Mouse (Mus musculus): Measurements from ENCODE around the gene Cdk11b. TPM values are rescaled to one million over a fixed set of nuclear protein-coding genes. Genes with fewer than 3 reads are reported as not detected.

The Cdk11b gene
- polyA plus RNA-seq, 1 experiment from 2014 or later: 24.9 TPM

- Histone ChIP-seq H3K4me2 (ENCODE audit: low read depth, low read length) (no peak overlapping the region), H3K4me3 (ENCODE audit: low read depth, low read length) (no peak overlapping the region), H3K9me3 (ENCODE audit: low read length) (no peaks in the 10 kb centered on the region), H3K27ac (ENCODE audit: low read depth) (no peak overlapping the region), H3K9ac (replicated peaks) (no peak overlapping the region), H3K27me3 (ENCODE audit: insufficient read depth, low read length) (peaks cover 23% of the 10 kb centered on the region), H3K4me1 (ENCODE audit: insufficient read depth) (peaks cover 5% of the 10 kb centered on the region; the same call in 1 of the 2 replicates), H3K36me3 (replicated peaks; ENCODE audit: insufficient read depth, low read length) (no peaks in the 10 kb centered on the region)
- DNase-seq (no peak), ATAC-seq (no peak)
- 76% methylated on average over 12 of the region's 12 CpGs for WGBS (ENCODE audit: insufficient replicate concordance)
- TF ChIP-seq CTCF (IDR thresholded peaks at IDR 0.05; ENCODE audit: low read depth): no peak
- TF ChIP-seq EP300 (IDR thresholded peaks at IDR 0.05; ENCODE audit: low read depth): no peak
These were observed 66.1 kb downstream of the Cdk11b start for GRCm38 (mm10) chr4:155690571-155691375.

DNA sequence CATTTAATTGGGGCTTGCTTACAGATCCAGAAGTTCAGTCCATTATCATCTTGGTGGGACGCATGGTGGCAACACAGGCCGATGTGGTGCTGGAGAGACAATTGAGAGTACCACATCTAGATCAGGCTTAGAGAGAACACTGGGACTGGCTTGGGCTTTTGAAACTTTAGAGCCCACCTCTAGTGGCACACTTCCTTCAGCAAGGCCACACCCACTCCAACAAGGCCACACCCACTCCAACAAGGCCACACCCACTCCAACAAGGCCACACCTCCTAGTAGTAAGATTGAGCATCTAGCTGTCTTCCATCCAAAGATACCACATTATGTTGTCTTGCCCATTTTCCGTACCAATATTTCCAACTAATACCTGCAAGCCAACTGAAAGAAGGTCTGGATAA lies 67.8 kb downstream of the Cdk11b start:
- Histone ChIP-seq H3K4me1 (ENCODE audit: insufficient read depth) (peaks cover 5% of the 10 kb centered on the region; the same call in 1 of the 2 replicates), H3K27me3 (ENCODE audit: insufficient read depth, low read length) (peaks cover 27% of the 10 kb centered on the region), H3K9ac (replicated peaks) (no peak overlapping the region), H3K4me2 (ENCODE audit: low read depth, low read length) (no peak overlapping the region), H3K27ac (ENCODE audit: low read depth) (no peak overlapping the region), H3K9me3 (ENCODE audit: low read length) (no peaks in the 10 kb centered on the region), H3K36me3 (replicated peaks; ENCODE audit: insufficient read depth, low read length) (no peaks in the 10 kb centered on the region), H3K4me3 (ENCODE audit: low read depth, low read length) (no peak overlapping the region)
- TF ChIP-seq EP300 (IDR thresholded peaks at IDR 0.05; ENCODE audit: low read depth) (no peak), CTCF (IDR thresholded peaks at IDR 0.05; ENCODE audit: low read depth) (no peak)
- DNase-seq (no peak), ATAC-seq (no peak)
- WGBS (ENCODE audit: insufficient replicate concordance): 93% methylated on average over 3 of the region's 3 CpGs

- Histone ChIP-seq H3K36me3 (replicated peaks; ENCODE audit: insufficient read depth, low read length) (no peaks in the 10 kb centered on the region), H3K9ac (replicated peaks) (peak within 1 kb of the TSS; percentile 31; the same call in 1 of the 2 replicates), H3K9me3 (ENCODE audit: low read length) (no peaks in the 10 kb centered on the region), H3K4me2 (ENCODE audit: low read depth, low read length) (peak within 1 kb of the TSS; percentile 78), H3K4me3 (ENCODE audit: low read depth, low read length) (peak within 1 kb of the TSS; percentile 54), H3K27ac (ENCODE audit: low read depth) (no peak within 1 kb of the TSS), H3K4me1 (ENCODE audit: insufficient read depth) (peaks cover 5% of the 10 kb centered on the region; the same call in 1 of the 2 replicates), H3K27me3 (ENCODE audit: insufficient read depth, low read length) (peaks cover 27% of the 10 kb centered on the region)
- TF ChIP-seq CTCF (IDR thresholded peaks at IDR 0.05; ENCODE audit: low read depth) (peak; percentile 14; the same call in 1 of the 2 replicates), EP300 (IDR thresholded peaks at IDR 0.05; ENCODE audit: low read depth) (no peak)
- DNase-seq (peak; percentile 36), ATAC-seq (peak; percentile 32; the same call in 1 of the 2 replicates)
- WGBS (ENCODE audit: insufficient replicate concordance): under 1% methylated on average over 26 of the region's 47 CpGs
These were observed 69.4 kb downstream of the Cdk11b start, which contains the start of gene Fndc10 for GRCm38 (mm10) chr4:155694111-155694481. Gene Fndc10 (plus strand): TSS chr4:155694342.

DNA sequence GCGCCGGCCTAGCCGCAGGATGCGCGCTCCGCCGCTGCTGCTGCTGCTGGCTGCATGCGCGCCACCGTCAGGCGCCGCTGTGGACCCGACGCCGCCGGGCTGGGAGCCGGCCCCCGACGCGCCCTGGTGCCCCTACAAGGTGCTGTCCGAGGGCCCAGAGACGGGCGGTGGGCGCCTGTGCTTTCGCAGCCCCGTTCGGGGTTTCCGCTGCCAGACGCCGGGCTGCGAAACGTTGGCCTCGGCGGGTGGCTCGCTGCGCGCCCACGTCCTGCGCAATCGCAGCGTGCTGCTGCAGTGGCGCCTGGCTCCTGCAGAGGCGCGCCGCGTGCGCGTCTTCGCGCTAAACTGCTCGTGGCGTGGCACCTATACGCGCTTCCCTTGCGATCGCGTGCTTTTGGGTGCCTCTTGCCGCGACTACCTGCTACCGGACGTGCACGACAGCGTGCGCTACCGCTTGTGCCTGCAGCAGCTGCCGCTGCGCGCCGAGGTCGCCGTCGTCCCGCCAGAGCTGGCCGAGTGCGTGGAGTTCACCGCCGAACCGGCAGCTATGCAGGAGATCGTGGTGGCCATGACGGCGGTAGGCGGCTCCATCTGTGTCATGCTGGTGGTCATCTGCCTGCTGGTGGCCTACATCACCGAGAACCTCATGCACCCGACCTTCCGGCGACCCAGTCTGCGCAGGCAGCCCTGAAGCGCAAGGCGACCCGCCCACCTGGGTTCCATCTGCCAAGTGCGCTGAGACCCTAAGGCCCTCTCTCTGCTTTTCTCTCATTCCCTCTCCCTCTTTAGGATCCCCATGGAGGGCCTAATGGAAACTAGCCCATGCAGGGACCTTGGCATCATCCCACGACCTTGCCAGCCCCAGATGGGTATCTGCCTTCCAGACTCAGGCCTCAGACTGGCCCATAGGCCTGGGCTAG lies 70.1 kb downstream of the Cdk11b start:
- DNase-seq (peak; percentile 46), ATAC-seq (peak; percentile 47; the same call in 1 of the 2 replicates)
- TF ChIP-seq EP300 (IDR thresholded peaks at IDR 0.05; ENCODE audit: low read depth): no peak
- TF ChIP-seq CTCF (IDR thresholded peaks at IDR 0.05; ENCODE audit: low read depth): peak; percentile 37; the same call in 1 of the 2 replicates
- Histone ChIP-seq H3K36me3 (replicated peaks; ENCODE audit: insufficient read depth, low read length) (no peaks in the 10 kb centered on the region), H3K9ac (replicated peaks) (peak overlapping the region; percentile 31; the same call in 1 of the 2 replicates), H3K27me3 (ENCODE audit: insufficient read depth, low read length) (peaks cover 27% of the 10 kb centered on the region), H3K4me3 (ENCODE audit: low read depth, low read length) (peak overlapping the region; percentile 54), H3K9me3 (ENCODE audit: low read length) (no peaks in the 10 kb centered on the region), H3K27ac (ENCODE audit: low read depth) (no peak overlapping the region), H3K4me2 (ENCODE audit: low read depth, low read length) (peak overlapping the region; percentile 78), H3K4me1 (ENCODE audit: insufficient read depth) (peaks cover 5% of the 10 kb centered on the region; the same call in 1 of the 2 replicates)
- WGBS (ENCODE audit: insufficient replicate concordance): 2% methylated on average over 82 of the region's 92 CpGs

DNA sequence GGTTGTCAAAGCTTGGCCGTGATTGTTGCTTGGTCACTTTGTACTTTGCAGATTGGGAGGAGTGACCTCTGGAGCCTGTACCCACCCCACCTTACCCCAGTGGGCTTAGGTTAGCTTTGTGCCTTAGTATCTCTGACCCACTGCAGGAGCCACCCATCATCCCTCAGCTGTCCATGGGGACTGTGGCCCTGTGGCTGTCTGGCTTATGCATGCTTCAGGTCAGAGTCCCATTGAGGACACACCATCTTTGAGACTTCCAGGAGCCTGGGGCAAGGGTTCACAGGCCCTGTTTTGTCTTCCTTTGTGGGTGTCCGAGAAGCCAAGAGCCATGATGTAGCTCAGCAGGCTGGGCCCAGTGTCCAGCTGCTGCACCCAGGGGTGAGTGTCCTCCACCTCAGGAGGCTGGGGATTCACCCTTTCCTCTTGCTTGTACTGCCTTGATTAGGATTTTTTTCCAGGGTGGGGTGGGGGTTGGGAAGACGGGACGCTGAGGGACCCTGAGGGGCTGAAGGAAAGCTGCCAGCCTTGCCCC lies 70.9 kb downstream of the Cdk11b start:
- TF ChIP-seq EP300 (IDR thresholded peaks at IDR 0.05; ENCODE audit: low read depth) (no peak), CTCF (IDR thresholded peaks at IDR 0.05; ENCODE audit: low read depth) (no peak)
- no peak overlapping the region for H3K4me2 ChIP-seq (ENCODE audit: low read depth, low read length)
- H3K27ac ChIP-seq (ENCODE audit: low read depth): no peak overlapping the region
- peaks cover 27% of the 10 kb centered on the region for H3K27me3 ChIP-seq (ENCODE audit: insufficient read depth, low read length)
- no peak overlapping the region for H3K9ac ChIP-seq (replicated peaks)
- WGBS (ENCODE audit: insufficient replicate concordance): 73% methylated on average over 4 of the region's 4 CpGs
- ATAC-seq (no peak), DNase-seq (no peak)
- peaks cover 5% of the 10 kb centered on the region; the same call in 1 of the 2 replicates for H3K4me1 ChIP-seq (ENCODE audit: insufficient read depth)
- H3K36me3 ChIP-seq (replicated peaks; ENCODE audit: insufficient read depth, low read length): no peaks in the 10 kb centered on the region
- no peaks in the 10 kb centered on the region for H3K9me3 ChIP-seq (ENCODE audit: low read length)
- no peak overlapping the region for H3K4me3 ChIP-seq (ENCODE audit: low read depth, low read length)

Measured in liver, postnatal 0 days (tissue).